Mouse (Mus musculus) embryonic fibroblast, embryonic 13.5 days (primary cell): ENCODE data around the gene Mrpl22. TPM values are rescaled to one million over a fixed set of nuclear protein-coding genes. Genes with fewer than 3 reads are reported as not detected.
A peak's percentile ranks its signal among the peaks of the same experiment; 100 is the strongest.
"Not testable (repeated sequence)": the region's sequence is repeated elsewhere in the genome, so short reads cannot be mapped to it uniquely, and the experiment has no call there.

Source experiments
- H3K27ac ChIP-seq: 2 replicates; pipeline ENCODE4 v1.5.1; 2012; ENCODE audit warnings: low read length, control low read depth, inconsistent platforms; ENCODE audit not compliant: insufficient read depth
- H3K4me1 ChIP-seq: 2 replicates; pipeline ENCODE4 v1.6.1; 2011; ENCODE audit warnings: low read length; ENCODE audit not compliant: control insufficient read depth, insufficient read depth
- H3K4me3 ChIP-seq: 2 replicates; pipeline ENCODE4 v1.5.1; 2011; ENCODE audit warnings: mild to moderate bottlenecking, control low read depth, low read length; ENCODE audit not compliant: insufficient read depth
- CTCF ChIP-seq: IDR thresholded peaks from 2 replicates; pipeline ENCODE4 v1.5.1; 2011; ENCODE audit warnings: mild to moderate bottlenecking, control low read depth, low read length, moderate library complexity, borderline replicate concordance; ENCODE audit not compliant: insufficient read depth
- POLR2A ChIP-seq: IDR thresholded peaks from 2 replicates; pipeline ENCODE4 v1.6.1; 2011; ENCODE audit warnings: low read depth, mild to moderate bottlenecking, control low read depth, low read length, moderate library complexity
- polyA plus RNA-seq: library from polyadenylated mRNA; stranded (reverse); fragments of >200 nt; gene quantifications from 2 replicates; pipeline ENCODE4 v1.2.4, GENCODE M21; 2011; ENCODE audit warnings: low read depth; ENCODE audit not compliant: missing spikeins, insufficient read length

Mrpl22 gene
- polyA plus RNA-seq, 1 experiment: 46.8 TPM

- Histone ChIP-seq H3K27ac (no peak overlapping the region), H3K4me1 (peaks cover 5% of the 10 kb centered on the region; the same call in 1 of the 2 replicates), H3K4me3 (no peak overlapping the region)
- TF ChIP-seq POLR2A (no peak), CTCF (peak; percentile 93)
Observed at GRCm38 (mm10) chr11:58225655-58226054, 54.2 kb downstream of the Mrpl22 start.

GRCm38 (mm10) chr11:58226425-58226824 lies 55.0 kb downstream of the Mrpl22 start:
- Histone ChIP-seq H3K4me3 (no peak overlapping the region), H3K27ac (no peak overlapping the region), H3K4me1 (peaks cover 5% of the 10 kb centered on the region; the same call in 1 of the 2 replicates)
- TF ChIP-seq CTCF: no peak
- TF ChIP-seq POLR2A: no peak

- not testable (repeated sequence) for H3K27ac ChIP-seq, H3K4me1 ChIP-seq, H3K4me3 ChIP-seq
Observed at GRCm38 (mm10) chr11:58228021-58228420, 56.6 kb downstream of the Mrpl22 start.

Other genes with a start within 250 kb of the Mrpl22 start
- gene Larp1, start 162.6 kb upstream of the Mrpl22 start, polyA plus RNA-seq: 89.9 and 94.4 TPM in 2 replicates
- not detected in 2 replicates for gene Gm12248, start 78.5 kb upstream of the Mrpl22 start, polyA plus RNA-seq
- 56.9 and 58.1 TPM in 2 replicates for gene Cnot8, start 67.5 kb upstream of the Mrpl22 start, polyA plus RNA-seq
- 16.1 and 18.3 TPM in 2 replicates for gene Gemin5, start 3.1 kb upstream of the Mrpl22 start, polyA plus RNA-seq
- 8.3 and 11.7 TPM in 2 replicates for gene Igtp, start 27.9 kb downstream of the Mrpl22 start, polyA plus RNA-seq
- 10.0 and 12.3 TPM in 2 replicates for gene Irgm2, start 28.0 kb downstream of the Mrpl22 start, polyA plus RNA-seq
- gene 4930438A08Rik, start 103.1 kb downstream of the Mrpl22 start, polyA plus RNA-seq: not detected in 2 replicates
- gene Zfp692, start 135.4 kb downstream of the Mrpl22 start, polyA plus RNA-seq: 10.3 and 11.6 TPM in 2 replicates
- gene Zfp672, start 158.7 kb downstream of the Mrpl22 start, polyA plus RNA-seq: 22.1 and 23.2 TPM in 2 replicates
- gene Sh3bp5l, start 159.1 kb downstream of the Mrpl22 start, polyA plus RNA-seq: 21.5 and 25.1 TPM in 2 replicates
- not detected in 2 replicates for gene Lypd8, start 207.4 kb downstream of the Mrpl22 start, polyA plus RNA-seq
- gene 1810065E05Rik, start 249.4 kb downstream of the Mrpl22 start, polyA plus RNA-seq: not detected in 2 replicates